Mouse (Mus musculus) cerebellum, adult 11 months (tissue): ENCODE measurements around the gene Mpped2.

Source experiments
- DNase-seq: peaks from one replicate; pipeline ENCODE4 v3.0.0; 2022

Gene Mpped2

DNA sequence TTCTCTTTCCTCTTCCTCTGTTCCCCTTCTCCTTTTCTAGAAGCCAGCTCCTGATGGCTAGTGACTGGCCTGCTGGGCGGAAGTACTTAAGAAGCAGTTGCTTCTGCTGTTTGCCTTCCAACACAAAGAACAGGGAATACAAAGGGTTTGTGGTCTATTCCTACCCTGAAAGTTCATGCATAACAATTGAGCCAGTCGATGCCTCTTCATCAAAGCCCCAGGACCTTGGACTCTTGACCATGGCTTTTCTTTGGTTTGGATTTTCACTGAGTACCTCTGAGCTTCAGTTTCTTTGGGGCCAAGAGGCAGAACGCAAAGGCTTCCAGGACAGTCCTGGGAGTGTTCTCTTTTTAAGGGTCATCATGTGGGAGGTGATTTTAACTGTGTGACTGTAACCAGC is 57.8 kb downstream of the Mpped2 start:
- no peak for DNase-seq

DNA sequence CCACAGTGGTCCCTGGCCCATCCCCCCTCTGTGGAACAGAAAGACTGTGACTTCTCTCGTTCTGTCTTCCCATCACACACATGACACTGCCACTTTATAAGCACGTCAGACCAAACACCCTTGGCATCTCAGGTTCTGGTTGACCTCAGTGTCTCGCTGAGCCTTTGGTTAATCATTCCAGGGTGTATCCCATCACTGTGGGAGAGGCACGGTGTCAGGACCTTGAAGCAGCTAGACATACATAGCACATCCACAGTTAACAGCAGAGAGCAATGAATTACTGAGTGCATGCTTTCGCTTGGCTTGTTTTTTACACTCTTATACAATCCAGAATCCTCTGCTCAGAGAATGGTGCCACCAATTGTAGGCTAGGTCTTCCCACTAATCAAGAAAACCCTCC is 60.6 kb downstream of the Mpped2 start:
- DNase-seq: no peak

DNA sequence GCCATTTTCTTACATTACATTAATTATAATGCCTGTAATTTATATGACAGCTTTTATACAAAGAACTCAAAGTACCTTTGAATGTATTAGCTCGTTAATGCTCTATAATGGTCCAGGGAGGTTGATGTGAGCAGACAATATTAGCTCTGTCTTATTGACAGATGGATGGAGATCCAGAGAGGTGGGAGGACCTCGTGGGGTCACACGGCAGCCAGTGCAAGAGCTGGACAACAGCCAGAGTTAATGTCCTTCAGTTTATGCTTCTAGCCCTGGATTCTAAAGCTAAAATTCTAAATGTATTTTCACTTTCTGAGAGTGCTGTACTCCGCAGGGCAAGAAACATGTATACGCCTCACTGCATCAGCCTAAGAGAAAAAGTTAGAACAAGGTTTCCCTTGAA is 61.6 kb downstream of the Mpped2 start:
- DNase-seq: no peak

DNA sequence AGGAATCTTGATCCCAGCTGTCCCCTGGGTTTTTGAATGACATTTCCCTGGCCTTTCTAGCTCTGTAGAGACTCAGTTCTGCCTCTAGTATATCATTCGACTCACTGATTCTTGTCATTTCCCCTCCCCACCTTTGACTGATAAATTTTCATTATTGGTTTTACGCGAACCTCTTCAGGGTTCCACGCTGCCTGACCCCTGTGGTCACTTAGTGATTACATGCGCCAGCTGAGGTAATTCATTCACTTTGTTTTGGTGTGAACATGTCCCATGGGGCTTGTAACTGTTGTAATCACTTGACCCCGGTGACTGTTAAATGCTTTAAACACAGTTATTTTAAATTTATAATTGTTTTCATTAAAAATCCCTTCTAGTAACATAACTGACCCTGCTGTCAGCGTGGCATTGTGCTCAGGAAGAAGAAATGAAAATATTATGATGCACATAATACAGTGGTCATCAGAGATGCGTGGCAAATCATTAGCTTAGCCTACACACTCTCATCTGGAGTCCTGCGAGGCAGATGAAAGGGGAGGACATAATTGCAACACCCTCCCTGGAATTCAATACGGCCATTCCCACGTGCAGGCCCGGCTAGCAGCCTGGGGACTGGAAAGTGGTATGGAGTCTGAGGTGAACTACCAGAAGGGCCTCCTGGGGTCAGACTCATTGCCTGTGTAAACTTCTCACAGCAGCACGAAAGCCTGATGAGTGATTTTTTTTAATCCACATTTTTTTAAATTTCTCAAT is 63.5 kb downstream of the Mpped2 start:
- no peak for DNase-seq

DNA sequence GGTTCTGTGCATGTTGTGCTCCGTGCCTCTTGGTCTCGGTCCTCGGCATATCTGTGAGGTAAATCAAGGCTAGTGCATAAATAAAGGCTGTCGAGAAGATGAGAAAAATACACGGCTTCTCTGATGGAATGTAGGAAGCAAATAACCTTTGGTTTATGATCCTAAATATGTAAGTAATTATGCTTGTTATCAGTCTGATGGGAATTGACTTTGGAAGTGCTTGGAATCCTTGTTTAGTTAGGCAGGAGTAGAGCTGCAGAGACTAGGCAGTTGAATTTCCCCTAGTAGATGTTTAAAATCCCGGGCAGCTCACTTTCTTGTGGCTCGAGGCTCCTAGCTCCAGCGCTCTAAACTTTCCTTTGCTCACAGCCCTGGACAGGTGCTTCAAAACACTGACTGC is 69.9 kb downstream of the Mpped2 start:
- DNase-seq: no peak

DNA sequence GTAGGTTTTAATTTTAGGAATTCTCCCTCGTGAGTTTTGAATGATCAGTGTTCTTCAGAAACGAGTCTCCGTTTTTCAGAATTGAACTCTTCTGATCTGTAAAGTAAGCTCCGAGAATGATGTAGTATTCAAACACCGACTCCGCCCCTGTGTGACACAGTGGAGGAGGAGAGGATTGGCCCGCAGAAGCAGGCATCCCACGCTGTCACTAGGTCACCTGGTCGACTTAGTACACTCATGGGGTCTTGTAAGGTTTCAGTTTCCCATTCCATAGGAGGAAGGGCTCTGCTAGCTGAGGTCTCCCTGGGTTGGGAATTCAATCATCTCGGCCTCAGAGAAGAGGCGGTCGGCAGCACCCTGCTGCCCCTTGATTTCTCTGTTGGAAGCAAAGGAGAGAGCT is 76.2 kb downstream of the Mpped2 start:
- DNase-seq: no peak

DNA sequence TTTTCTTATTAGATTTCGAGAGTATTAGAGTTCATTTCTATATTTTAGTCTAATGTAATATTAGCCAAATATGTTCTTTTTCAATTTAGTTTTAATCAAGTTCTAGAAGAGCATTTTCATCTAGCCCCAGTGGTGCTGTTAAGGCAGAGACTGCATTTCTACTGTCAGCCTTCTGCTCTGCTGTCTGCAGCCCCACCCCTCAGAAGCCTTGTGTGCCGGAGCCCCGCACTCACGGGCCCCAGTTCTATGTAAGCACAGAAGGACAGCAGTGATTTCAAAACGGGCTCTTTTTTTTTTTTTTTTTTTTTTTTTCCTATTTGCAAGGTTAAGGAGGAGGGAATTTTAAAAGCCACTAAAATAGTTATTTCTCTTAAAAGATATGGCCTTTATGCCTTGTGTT is 79.6 kb downstream of the Mpped2 start:
- no peak for DNase-seq

DNA sequence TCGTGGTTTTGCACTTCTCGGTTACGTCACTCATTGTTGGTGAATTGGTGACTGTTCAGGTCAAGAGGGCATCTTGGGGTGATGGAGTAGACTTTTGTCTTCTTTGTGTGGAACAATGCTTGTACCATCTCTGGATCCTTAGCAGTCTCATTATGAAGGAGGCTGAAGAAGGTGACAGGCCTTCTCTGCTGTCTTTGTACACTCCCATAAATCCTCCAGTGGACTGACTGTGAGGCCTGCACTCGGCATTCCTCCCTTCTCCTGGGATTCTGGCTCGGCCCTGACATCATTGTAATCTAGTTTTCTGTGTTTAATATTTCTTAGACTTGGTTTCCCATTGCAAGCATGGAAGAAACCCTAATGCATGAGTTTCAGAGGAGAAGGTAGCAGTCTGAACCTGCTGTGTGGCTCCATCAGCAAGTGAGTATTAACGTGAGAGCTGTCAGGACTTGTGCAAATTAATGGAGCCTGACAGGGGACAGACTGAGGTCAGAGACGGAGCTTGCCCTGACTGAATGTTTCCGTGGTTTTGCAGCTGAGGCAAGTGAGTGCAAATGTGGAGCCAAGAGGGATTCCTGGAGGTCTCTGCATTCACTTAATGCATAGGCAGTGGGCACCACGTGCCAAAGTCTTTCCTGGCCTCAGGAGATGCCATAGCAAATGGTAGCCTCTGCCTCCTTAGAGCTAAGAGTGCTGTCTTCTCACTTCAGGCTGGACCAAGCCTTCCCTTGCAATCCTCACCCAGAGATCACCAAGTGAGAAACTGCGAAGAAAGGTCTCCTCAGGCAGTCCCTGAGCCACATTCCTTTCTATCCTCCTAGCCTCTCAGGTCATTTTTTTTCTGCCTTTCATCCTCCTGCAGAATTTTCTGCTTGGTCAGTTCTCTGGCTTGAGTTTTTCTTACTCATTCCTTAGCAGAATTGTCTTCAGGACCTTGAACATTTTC is 81.5 kb downstream of the Mpped2 start:
- no peak for DNase-seq

DNA sequence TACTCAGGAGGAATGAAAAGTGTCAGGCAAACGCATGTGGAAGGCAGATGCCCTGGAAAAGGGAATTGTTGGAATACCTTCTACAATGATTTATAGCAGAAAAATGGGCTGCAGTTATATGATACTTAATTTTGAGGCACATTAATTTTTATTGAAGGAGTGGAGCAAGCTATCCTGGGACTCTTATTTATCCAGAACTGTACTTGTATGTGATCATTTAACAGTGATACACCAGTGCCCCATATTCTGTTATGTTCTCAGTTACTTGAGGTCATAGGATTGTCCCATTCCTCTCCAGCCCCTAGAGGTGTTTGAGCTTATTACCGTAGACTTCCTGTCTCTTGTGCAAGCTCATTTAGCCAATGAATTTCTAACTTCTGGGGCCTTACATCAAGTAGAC is 82.9 kb downstream of the Mpped2 start:
- no peak for DNase-seq

DNA sequence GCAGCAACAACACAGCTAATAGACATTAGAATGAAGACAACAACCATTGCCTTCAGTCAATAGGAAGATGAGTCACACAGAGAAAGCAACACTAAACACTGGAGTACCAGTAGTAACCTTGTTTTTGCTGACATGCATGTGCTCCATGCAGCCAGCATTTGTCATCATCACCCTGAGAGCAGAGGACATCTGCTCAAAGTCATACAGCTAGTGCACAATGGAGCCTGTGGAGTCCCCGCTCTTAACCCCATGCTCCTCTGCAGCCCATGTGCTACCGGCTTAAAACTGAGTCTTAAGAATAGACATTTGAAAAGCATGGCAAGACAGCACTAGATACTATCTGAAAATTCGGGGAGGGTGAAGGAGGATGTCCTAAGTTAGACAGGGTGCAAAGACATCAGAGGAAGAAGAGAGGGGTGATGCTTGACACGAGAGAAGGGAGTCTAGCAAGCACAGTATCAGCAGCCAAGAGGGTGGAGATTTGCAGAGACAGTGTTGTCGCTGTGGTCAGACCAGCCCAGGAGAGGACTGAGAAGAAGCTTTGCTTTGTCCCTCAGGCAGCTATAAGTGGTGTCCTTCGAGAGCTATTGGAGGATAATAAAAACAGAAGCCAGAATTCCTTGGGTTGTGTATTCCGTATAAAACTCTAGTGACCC is 85.9 kb downstream of the Mpped2 start:
- DNase-seq: no peak

DNA sequence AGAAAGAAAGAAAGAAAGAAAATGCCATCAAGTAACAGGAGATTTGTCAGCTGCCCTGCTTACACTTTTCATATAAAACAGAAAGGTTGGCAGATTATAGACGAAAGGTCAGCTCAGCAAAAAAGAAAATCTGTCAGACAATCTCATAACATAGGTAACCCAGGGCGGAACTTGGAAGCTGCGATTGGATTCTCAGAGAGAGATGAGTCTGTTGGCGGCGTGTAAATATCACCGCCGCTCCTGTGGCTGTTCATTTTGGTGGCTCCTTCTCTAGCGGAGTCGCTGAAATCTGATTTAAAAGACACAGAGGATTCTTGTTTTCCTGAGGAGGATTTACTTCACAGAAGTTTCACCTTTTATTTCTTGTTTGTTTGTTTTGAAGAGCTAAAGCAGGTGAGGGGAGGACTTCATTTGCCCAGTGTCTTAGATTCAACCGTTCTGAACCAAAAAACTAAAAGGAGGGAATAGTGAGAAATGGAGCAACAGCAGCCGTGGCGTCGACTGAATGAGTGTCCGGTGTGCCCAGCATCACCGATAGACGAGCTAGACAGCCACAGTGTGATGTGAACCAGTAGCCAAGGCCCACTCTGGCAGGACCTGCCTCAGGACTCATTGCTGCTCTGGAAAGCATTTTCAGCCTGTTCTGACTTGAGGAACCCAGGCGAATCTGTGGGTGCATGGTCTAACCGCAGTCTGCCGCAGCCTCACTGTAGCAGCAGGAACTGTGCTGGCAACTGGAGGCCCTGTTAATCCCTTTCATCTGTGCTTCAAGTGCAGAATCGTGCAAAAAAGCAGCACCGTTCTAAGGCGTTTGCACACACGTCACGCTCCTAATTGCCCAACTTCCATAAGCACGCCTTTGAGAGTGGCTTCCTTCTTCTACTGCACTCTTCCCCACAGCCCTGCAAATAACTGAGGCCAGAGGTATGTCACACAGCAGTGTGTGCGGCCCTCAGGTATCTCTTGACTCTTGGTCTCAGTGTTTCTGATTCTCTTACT is 88.4 kb downstream of the Mpped2 start:
- DNase-seq: no peak

DNA sequence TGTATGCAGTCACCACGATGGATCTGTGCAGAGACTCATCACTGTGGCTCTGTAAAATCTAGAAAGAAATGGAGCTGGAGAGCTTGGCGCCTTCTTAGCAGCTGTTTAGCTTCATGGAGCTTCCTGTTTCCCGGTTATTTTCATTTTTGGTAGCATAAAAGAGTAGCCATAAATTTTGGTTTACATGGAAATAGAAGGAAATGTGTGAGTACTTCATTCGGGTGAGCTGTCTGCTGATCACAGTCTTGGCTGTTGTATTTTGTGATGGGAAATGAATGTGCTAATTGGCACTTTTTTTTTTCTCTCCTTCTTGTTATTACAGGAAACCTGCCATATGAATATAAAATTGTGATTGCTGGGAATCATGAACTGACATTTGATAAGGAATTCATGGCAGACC is 90.2 kb downstream of the Mpped2 start:
- no peak for DNase-seq

DNA sequence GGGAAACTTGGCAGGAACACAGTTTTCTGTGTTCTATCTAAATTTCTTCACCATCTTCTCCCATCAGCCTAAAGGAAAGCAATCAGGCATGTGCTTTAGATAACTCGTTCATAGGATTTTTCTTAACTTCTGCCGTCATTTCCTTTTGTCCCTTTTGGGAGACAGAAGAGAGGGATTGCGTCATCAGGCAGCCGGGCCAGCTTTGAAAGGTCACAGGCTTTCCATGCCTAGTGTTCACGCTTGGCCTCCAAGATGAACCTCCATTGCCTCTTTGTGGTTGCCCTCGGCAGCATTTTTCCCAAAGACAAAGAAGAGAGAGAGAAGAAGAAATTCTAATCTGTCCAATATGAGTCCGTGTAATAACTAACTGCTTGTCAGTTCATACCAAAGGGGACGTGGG is 95.0 kb downstream of the Mpped2 start:
- DNase-seq: no peak

DNA sequence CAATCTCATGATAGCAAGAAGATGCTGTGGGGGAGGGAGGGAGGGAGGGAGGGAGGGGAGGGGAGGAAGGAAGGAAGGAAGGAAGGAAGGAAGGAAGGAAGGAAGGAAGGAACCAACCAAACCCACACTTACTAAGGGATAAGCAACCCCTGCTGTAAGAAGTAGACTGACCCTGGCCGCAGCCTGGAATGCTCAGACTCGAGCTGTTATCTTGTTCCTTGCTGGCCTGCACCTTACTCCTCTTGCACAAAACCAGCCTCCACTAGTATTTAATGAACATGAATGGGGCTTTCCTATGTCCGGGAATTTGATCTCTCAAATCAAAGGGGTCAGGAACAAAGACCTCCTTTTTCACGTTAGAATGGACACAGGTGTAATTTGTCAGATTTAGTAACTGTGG is 95.5 kb downstream of the Mpped2 start:
- no peak for DNase-seq

DNA sequence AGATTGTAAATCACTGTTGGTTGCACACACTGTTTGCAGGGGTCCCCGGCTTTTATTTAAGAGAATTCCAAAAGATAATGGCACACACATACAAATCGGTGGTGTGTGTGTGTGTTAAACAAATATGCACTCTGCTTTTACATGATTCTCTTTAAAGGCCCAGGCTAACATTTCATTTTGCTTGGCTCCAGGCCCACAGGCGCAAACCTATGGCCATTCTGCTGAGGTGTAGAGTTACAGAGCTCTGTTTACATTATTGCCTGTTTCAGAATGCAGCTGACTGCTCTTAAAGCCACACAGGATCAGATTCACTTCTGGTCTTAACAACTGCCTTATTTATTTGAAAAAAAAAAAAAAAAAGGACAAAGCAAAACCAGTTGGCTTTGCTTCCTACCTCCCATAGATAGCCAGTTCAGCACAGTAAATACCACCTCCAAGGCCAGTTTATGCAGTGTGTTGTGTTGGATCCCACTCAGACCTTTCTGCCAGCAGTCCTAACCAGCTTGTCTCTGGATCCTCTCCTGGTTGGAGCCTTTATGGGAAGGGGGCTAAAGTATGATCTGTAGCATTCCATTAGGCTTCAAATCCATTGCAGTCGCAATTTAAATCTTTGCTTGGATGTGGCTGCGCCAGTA is 96.7 kb downstream of the Mpped2 start:
- DNase-seq: no peak

DNA sequence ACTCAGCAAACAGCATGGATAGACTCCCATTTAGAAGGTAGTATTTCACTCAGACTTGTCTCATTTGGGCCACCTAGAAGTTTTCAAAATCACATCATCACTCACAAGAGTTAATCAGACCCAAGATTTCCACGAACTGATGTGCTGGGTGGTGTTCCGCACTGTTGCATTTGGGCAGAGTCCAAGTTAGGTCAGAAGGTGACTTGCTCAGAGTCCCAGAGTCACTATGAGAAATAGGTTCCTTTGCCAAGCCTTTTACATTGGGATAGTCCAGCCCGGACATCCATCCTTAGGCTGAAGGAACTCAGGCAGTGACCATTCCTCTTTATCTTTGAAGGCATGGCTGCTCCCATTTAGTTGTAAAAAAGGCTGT is 97.2 kb downstream of the Mpped2 start:
- DNase-seq: no peak

DNA sequence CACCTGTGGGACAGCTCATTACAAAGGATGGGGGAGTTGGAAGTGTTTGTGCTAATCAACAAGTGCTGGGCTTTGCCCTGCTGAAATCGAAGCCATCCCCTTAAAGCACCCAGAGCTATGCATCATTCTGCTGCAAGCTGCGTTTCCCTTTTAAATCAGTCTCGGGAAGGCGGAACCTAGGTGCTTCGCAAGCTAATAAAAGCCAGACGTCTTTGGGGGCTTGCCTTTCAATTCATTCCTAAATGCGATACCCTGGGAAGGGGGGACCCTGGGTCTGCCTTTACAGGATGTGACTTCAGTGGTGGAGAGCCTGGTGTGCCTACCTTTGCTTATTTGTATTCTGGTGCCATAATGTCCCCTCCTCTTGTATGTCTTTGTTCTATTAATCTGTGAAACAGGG is 103.2 kb downstream of the Mpped2 start:
- DNase-seq: no peak

DNA sequence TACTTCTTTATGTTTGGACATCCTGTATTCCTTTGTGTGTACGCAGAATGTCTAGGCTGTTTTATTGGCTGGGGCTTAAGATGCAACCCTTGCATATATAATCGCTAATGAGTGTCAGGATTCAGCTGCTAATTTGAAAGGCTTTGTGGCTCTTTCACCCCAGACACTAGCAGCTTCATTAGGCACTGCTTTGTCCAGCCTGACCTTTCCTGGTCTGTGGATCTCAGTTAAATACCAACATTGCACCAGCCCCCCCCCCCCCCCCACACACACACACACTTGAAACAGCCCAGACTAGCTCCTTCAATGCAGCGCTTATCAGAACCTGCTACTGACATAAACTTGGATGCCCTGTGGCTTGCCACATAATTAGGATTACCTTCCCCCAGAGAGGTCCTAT is 104.8 kb downstream of the Mpped2 start:
- no peak for DNase-seq

DNA sequence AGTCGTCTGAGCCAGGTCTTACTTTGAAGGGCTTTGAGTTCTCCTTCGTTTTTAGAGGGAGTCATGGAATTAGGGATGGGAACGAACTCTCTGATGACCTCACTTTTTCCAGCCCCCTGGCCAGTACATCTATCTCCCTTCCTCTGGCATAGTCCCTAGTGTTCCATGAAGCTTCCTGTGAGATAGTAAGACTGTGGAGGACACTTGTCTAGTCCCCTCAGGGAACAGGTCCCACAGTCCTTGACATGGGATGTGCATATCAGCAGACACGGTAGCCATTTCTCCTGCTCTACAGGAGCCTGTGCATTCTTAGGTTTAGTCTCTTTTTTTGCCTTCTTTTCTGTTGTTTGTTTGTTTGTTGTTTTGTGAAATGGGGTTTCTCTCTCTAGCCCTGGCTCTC is 105.8 kb downstream of the Mpped2 start:
- DNase-seq: no peak

DNA sequence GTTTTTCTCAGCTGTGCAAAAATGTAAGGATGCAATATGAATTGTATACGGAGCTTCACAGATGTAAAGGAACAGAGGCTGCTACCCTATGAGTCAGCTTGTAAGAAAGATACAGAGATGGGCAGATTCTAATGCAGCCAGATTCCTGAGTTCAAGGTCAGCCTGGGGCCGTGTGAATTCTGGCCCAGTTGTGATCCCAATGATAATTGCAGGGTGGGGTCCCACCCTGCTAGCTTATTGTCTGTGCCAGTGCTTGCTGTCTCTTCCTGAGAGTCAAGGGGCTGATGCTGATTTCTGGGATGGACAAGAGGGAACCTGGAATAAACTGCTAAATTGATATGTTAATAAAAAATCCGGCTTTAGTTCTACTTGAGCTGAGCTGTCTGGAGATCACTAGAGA is 122.8 kb downstream of the Mpped2 start:
- DNase-seq: no peak

DNA sequence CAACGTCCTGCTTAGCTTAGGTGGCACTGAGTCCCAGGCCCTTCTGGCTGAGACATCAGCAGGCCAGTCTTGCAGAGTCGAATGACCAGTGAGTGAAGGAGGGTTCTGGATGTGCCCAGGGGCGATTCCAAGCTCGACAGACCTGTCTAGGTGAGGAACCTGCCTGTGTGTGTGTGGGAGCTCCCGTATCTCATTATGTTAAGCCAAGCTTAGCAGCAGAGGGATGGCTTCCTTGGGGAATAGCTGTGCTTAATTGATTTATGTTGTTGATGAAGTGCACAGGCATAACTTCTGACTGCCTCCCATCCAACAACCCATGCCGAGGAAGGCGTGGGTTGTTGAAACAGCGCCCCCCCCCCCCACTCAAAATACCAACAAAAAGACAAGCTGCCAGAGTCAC is 128.2 kb downstream of the Mpped2 start:
- DNase-seq: no peak

DNA sequence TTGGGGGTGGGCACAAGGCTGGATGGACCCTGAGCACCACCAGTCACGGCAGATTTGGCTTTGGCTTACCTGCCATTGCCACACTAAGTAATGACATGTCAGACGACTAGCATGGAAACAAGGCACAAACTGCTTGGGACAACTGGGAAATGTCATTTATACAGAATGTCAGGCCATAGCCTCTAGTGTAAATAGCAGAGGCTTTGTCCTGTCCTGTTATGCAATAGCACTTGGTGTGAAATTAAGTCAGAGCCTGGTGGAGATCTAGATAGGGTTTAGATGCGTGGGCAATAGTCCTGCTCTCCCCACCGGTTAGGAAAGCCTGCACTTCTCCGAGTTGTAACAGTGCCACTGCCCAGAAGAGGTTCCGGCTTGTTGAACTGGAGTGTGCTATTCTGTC is 128.8 kb downstream of the Mpped2 start:
- no peak for DNase-seq
